Mouse (Mus musculus): ENCODE results near the gene Iqsec1.

- TF ChIP-seq GATA1 (IDR thresholded peaks at IDR 0.05; ENCODE audit: borderline replicate concordance, low read length) (no peak), FLI1 (IDR thresholded peaks at IDR 0.05; ENCODE audit: low read length) (no peak)
Measured at GRCm38 (mm10) chr6:90884631-90885030, 103.9 kb downstream of the Iqsec1 start.

All from megakaryocyte, embryonic 14.5 days (primary cell).